Comparison of ENCODE assay signal across 8 mouse cellular contexts in genomic region chr2:18608260-18609074, GRCm38 (mm10).
A peak's percentile ranks its signal among the peaks of the same experiment; 100 is the strongest.
DNase-seq lines count a peak whose midpoint lies in the region; ATAC-seq and TF ChIP-seq lines count a peak whose summit lies in the region.

No protein-coding gene starts in this region.

- no peaks in the 10 kb centered on the region for H3K36me3 ChIP-seq in heart, embryonic 16.5 days (ENCODE audit: control insufficient read depth, insufficient read depth)
- no peaks in the 10 kb centered on the region for H3K36me3 ChIP-seq in liver, embryonic 14.5 days (replicated peaks; ENCODE audit: control insufficient read depth, insufficient read depth, low read depth)

- peak overlapping the region; percentile 89 for H3K4me2 ChIP-seq in heart, embryonic 16.5 days (ENCODE audit: low read depth, low read length)
- H3K4me2 ChIP-seq in liver, embryonic 14.5 days (ENCODE audit: low read depth): peak overlapping the region; percentile 70

- peak overlapping the region; percentile 65 for H3K9ac ChIP-seq in heart, embryonic 16.5 days (ENCODE audit: low read length)
- H3K9ac ChIP-seq in liver, embryonic 14.5 days (replicated peaks): no peak overlapping the region

- H3K4me3 ChIP-seq in bone marrow macrophage, adult 2 months (ENCODE audit: insufficient read depth, low read length): peak overlapping the region; percentile 62
- peak overlapping the region; percentile 60 for H3K4me3 ChIP-seq in heart, embryonic 16.5 days (ENCODE audit: low read length)
- H3K4me3 ChIP-seq in liver, embryonic 14.5 days (ENCODE audit: insufficient read depth in 1 of 2, low read depth in 2 of 2, low read length in 2 of 2): peak overlapping the region; percentile 31 to 48

- 0 out of 2 replicates have a peak, but pooled peaks have one; percentile 39 for ATAC-seq in erythroid progenitor cell, adult 5-6 weeks (replicated peaks; ENCODE audit: low FRiP score, poor library complexity, severe bottlenecking)
- peak; percentile 71 for ATAC-seq in heart, embryonic 16.5 days (replicated peaks; ENCODE audit: extremely low read depth, insufficient read depth, low FRiP score)
- ATAC-seq in liver, embryonic 14.5 days (ENCODE audit: insufficient read depth): peak; percentile 43

- peak; percentile 30 for DNase-seq in A20 (ENCODE audit: low read depth, low spot score)
- peak; percentile 42 for DNase-seq in kidney, postnatal 10 days
- no peak for DNase-seq in liver, embryonic 14.5 days (ENCODE audit: low read depth in 3 of 3, low spot score in 3 of 3)
- DNase-seq in natural killer cell, adult 2 months (ENCODE audit: low spot score in 2 of 2): peak; percentile 39 to 65
- peak; percentile 53 to 71 for DNase-seq in thymus, adult 18-20 months

- no peaks in the 10 kb centered on the region for H3K9me3 ChIP-seq in heart, embryonic 16.5 days (replicated peaks; ENCODE audit: control insufficient read depth, low read length)
- H3K9me3 ChIP-seq in liver, embryonic 14.5 days (ENCODE audit: control insufficient read depth, low read length): no peaks in the 10 kb centered on the region

- H3K4me1 ChIP-seq in bone marrow macrophage, adult 2 months (ENCODE audit: control insufficient read depth, insufficient read depth, low read length): peaks cover 11% of the 10 kb centered on the region
- peaks cover 10% of the 10 kb centered on the region; the same call in 1 of the 2 replicates for H3K4me1 ChIP-seq in heart, embryonic 16.5 days (ENCODE audit: control insufficient read depth, insufficient read depth, low read length)
- H3K4me1 ChIP-seq in liver, embryonic 14.5 days (replicated peaks; ENCODE audit: control insufficient read depth in 2 of 2, insufficient read depth in 2 of 2, low read length in 1 of 2): 0 out of 4 replicates have a peak, but pooled peaks cover 0 to 2% of the 10 kb centered on the region in 2 experiments

- H3K27ac ChIP-seq in bone marrow macrophage, adult 2 months (ENCODE audit: insufficient read depth, low read depth, low read length): peak overlapping the region; percentile 63
- no peak overlapping the region for H3K27ac ChIP-seq in heart, embryonic 16.5 days (ENCODE audit: low read length)
- no peak overlapping the region for H3K27ac ChIP-seq in liver, embryonic 14.5 days

- peaks cover 4% of the 10 kb centered on the region; the same call in 1 of the 2 replicates for H3K27me3 ChIP-seq in heart, embryonic 16.5 days (ENCODE audit: control insufficient read depth, insufficient read depth, low read length)
- H3K27me3 ChIP-seq in liver, embryonic 14.5 days (ENCODE audit: control insufficient read depth, insufficient read depth, low read length): peaks cover 32% of the 10 kb centered on the region

- no peak for TF ChIP-seq EP300 in liver, embryonic 14.5 days (IDR thresholded peaks at IDR 0.05; ENCODE audit: low read depth)

- 1% methylated on average over 29 of the region's 29 CpGs for WGBS in heart, embryonic 16.5 days
- WGBS in liver, embryonic 14.5 days (ENCODE audit: insufficient replicate concordance): under 1% methylated on average over 29 of the region's 29 CpGs

- TF ChIP-seq POLR2A in bone marrow macrophage, adult 2 months (IDR thresholded peaks at IDR 0.05; ENCODE audit: borderline replicate concordance, low read depth, low read length): no peak

- no peak for TF ChIP-seq CTCF in bone marrow macrophage, adult 2 months (IDR thresholded peaks at IDR 0.05; ENCODE audit: low read depth, low read length)
- no peak for TF ChIP-seq CTCF in liver, embryonic 14.5 days (IDR thresholded peaks at IDR 0.05; ENCODE audit: low read depth)

Comparison
In these comparisons a context has a peak if more than half of its experiments do, and no peak if none do; other contexts are left out.
1. DNase-seq: peak in A20 (single experiment), kidney, postnatal 10 days (single experiment), natural killer cell, adult 2 months (2 of 2) and thymus, adult 18-20 months (2 of 2); none in liver, embryonic 14.5 days (0 of 3).
2. Peak in every context shown above with its lines, with median percentiles within 50 percentile points of each other: H3K4me3 ChIP-seq and ATAC-seq.